In genomic region chr9:75210269-75210668, GRCm38 (mm10) we compare ENCODE assay signal across 19 mouse cellular contexts. TPM values are rescaled to one million over a fixed set of nuclear protein-coding genes. Genes with fewer than 3 reads are reported as not detected.
A peak's percentile ranks its signal among the peaks of the same experiment; 100 is the strongest.
DNase-seq lines count a peak whose midpoint lies in the region; ATAC-seq and TF ChIP-seq lines count a peak whose summit lies in the region.
"Had no signal": no experiment of that assay in that cellular context is flagged by ENCODE, and none has a peak within 500 bp of the region (broad histone marks: within the 10 kb centered on the region; RNA-seq: fewer than 3 reads in every experiment).

No protein-coding gene starts in this region.

- H3K9me3 ChIP-seq in embryonic facial prominence, embryonic 14.5 days (ENCODE audit: control insufficient read depth, low read length) = no peaks in the 10 kb centered on the region
- H3K9me3 ChIP-seq in embryonic facial prominence, embryonic 10.5 days = no peaks in the 10 kb centered on the region
- H3K9me3 ChIP-seq: G1E; heart, embryonic 13.5 days; hindbrain, embryonic 10.5 days; liver, embryonic 13.5 days; midbrain, embryonic 13.5 days had no signal

- WGBS in embryonic facial prominence, embryonic 14.5 days = 65% methylated on average over 2 of the region's 2 CpGs
- 62% methylated on average over 2 of the region's 2 CpGs for WGBS in embryonic facial prominence, embryonic 10.5 days

- ATAC-seq in embryonic facial prominence, embryonic 14.5 days (ENCODE audit: low read depth) = no peak
- ATAC-seq: forebrain, embryonic 14.5 days; inflammation-experienced regulatory T-cells, adult 6 months; midbrain, embryonic 13.5 days had no signal

- no peaks in the 10 kb centered on the region for H3K27me3 ChIP-seq in embryonic facial prominence, embryonic 14.5 days (replicated peaks; ENCODE audit: control insufficient read depth, insufficient read depth, low read length)
- H3K27me3 ChIP-seq in embryonic facial prominence, embryonic 10.5 days (replicated peaks; ENCODE audit: low read depth, poor library complexity, severe bottlenecking) = no peaks in the 10 kb centered on the region
- H3K27me3 ChIP-seq: heart, embryonic 13.5 days; liver, embryonic 13.5 days; midbrain, embryonic 13.5 days had no signal

- H3K36me3 ChIP-seq in embryonic facial prominence, embryonic 14.5 days (ENCODE audit: control insufficient read depth, insufficient read depth, low read length) = peaks cover 27% of the 10 kb centered on the region
- H3K36me3 ChIP-seq in embryonic facial prominence, embryonic 10.5 days (replicated peaks) = peaks cover 56% of the 10 kb centered on the region
- H3K36me3 ChIP-seq: liver, embryonic 13.5 days had no signal

- no peak for TF ChIP-seq POLR2A in cortical plate, adult 2 months (IDR thresholded peaks at IDR 0.05; ENCODE audit: extremely low read depth, insufficient read depth, low read length)

- TF ChIP-seq CTCF in left cerebral cortex, adult 2 months (IDR thresholded peaks at IDR 0.05) = peak; percentile 12; the same call in 1 of the 2 replicates
- TF ChIP-seq CTCF in cortical plate, adult 2 months (IDR thresholded peaks at IDR 0.05; ENCODE audit: extremely low read depth, insufficient read depth, low read length) = no peak; the same call in 1 of the 2 replicates

- H3K4me2 ChIP-seq in embryonic facial prominence, embryonic 14.5 days (ENCODE audit: low read depth, low read length) = no peak overlapping the region
- H3K4me2 ChIP-seq: heart, embryonic 13.5 days; liver, embryonic 13.5 days; midbrain, embryonic 13.5 days had no signal

- no peaks in the 10 kb centered on the region for H3K4me1 ChIP-seq in embryonic facial prominence, embryonic 14.5 days (ENCODE audit: control insufficient read depth, insufficient read depth, low read length)
- no peaks in the 10 kb centered on the region for H3K4me1 ChIP-seq in embryonic facial prominence, embryonic 10.5 days
- H3K4me1 ChIP-seq in cortical plate, adult 2 months (ENCODE audit: control insufficient read depth, insufficient read depth, low read length) = peaks cover 7% of the 10 kb centered on the region
- H3K4me1 ChIP-seq: hindbrain, embryonic 10.5 days; liver, embryonic 13.5 days; midbrain, embryonic 13.5 days had no signal

- H3K27ac ChIP-seq in embryonic facial prominence, embryonic 14.5 days (replicated peaks; ENCODE audit: low read depth, low read length) = no peak overlapping the region
- no peak overlapping the region for H3K27ac ChIP-seq in embryonic facial prominence, embryonic 10.5 days (replicated peaks)
- peak overlapping the region; percentile 78 for H3K27ac ChIP-seq in left cerebral cortex, adult 2 months
- 0 out of 2 replicates have a peak overlapping the region, but pooled peaks have one; percentile 17 for H3K27ac ChIP-seq in cortical plate, adult 2 months (ENCODE audit: insufficient read depth, low read length)
- H3K27ac ChIP-seq: heart, embryonic 13.5 days; hindbrain, embryonic 10.5 days; liver, embryonic 13.5 days; midbrain, embryonic 13.5 days had no signal

- DNase-seq in embryonic facial prominence, embryonic 14.5 days (ENCODE audit: low spot score) = peak; percentile 20
- DNase-seq in embryonic facial prominence, embryonic 10.5 days (ENCODE audit: low spot score) = no peak
- no peak for DNase-seq in left cerebral cortex, adult 2 months (ENCODE audit: extremely low spot score in 1 of 2, low spot score in 2 of 2)
- DNase-seq in left cerebral cortex, postnatal 10 days (ENCODE audit: extremely low spot score in 1 of 2, low spot score in 2 of 2) = no peak
- DNase-seq in 416B (ENCODE audit: low read depth) = peak; percentile 51
- no peak for DNase-seq in spleen, postnatal 36 days (ENCODE audit: low spot score in 2 of 2)
- no peak for DNase-seq in frontal cortex, postnatal 14 days (ENCODE audit: low spot score in 2 of 2)
- DNase-seq: adrenal gland, postnatal 10 days; cerebellum, adult 2 months; liver, embryonic 13.5 days had no signal

- no peak overlapping the region for H3K4me3 ChIP-seq in embryonic facial prominence, embryonic 14.5 days (ENCODE audit: low read depth, low read length)
- no peak overlapping the region for H3K4me3 ChIP-seq in embryonic facial prominence, embryonic 10.5 days
- no peak overlapping the region for H3K4me3 ChIP-seq in left cerebral cortex, adult 2 months
- H3K4me3 ChIP-seq in cortical plate, adult 2 months (ENCODE audit: insufficient read depth, low read length) = no peak overlapping the region
- H3K4me3 ChIP-seq: heart, embryonic 13.5 days; hindbrain, embryonic 10.5 days; liver, embryonic 13.5 days; midbrain, embryonic 13.5 days; myocyte had no signal

- intact Hi-C loops in left cerebral cortex, adult 2 months (cut with DNase I) = loop anchor here (5.0 kb wide), 1 partner anchor 37 kb away; no protein-coding TSS in a partner anchor
- intact Hi-C loops in left cerebral cortex, postnatal 10 days (cut with DNase I) = loop anchor here (5.0 kb wide), 1 partner anchor 42 kb away; no protein-coding TSS in a partner anchor

- H3K9ac ChIP-seq in embryonic facial prominence, embryonic 14.5 days (ENCODE audit: low read depth, low read length) = no peak overlapping the region
- H3K9ac ChIP-seq: heart, embryonic 13.5 days; liver, embryonic 13.5 days; midbrain, embryonic 13.5 days had no signal

RNA-seq across cellular contexts. Expression of gene Myo5c, which starts 21.6 kb away (rescaled TPM):
- 2.0 and 3.4 TPM in 2 replicates for polyA plus RNA-seq in embryonic facial prominence, embryonic 14.5 days (2014; fragmentation: Nextera tagmentation; extraction: Ambion mirVana)
- polyA plus RNA-seq in embryonic facial prominence, embryonic 10.5 days (2016; fragmentation: Nextera tagmentation; extraction: Ambion mirVana) = 1.2 and 1.3 TPM in 2 replicates
- 1 to 10 TPM; 7.0 to 7.2 TPM for total RNA-seq in left cerebral cortex, adult 2 months (2021)
- total RNA-seq in left cerebral cortex, postnatal 10 days (2021) = 1 to 10 TPM; 1.3 to 1.4 TPM
- polyA plus RNA-seq in cortical plate, adult 2 months (2012; rRNA removed) = 5.0 and 5.9 TPM in 2 replicates
- total RNA-seq: granulocyte monocyte progenitor cell, adult 5-6 weeks had no signal
- polyA plus RNA-seq: G1E had no signal

Comparison
In these comparisons a context has a peak if more than half of its experiments do, and no peak if none do; other contexts are left out.
1. DNase-seq: peak in embryonic facial prominence, embryonic 14.5 days (single experiment) and 416B (single experiment); none in embryonic facial prominence, embryonic 10.5 days (single experiment), left cerebral cortex, adult 2 months (0 of 2), left cerebral cortex, postnatal 10 days (0 of 2), spleen, postnatal 36 days (0 of 2) and frontal cortex, postnatal 14 days (0 of 2).
2. H3K27ac ChIP-seq: peak in left cerebral cortex, adult 2 months (single experiment) and cortical plate, adult 2 months (single experiment); none in embryonic facial prominence, embryonic 14.5 days (single experiment) and embryonic facial prominence, embryonic 10.5 days (single experiment).